Mouse (Mus musculus): Measurements from ENCODE around the gene Krtdap. TPM values are rescaled to one million over a fixed set of nuclear protein-coding genes. Genes with fewer than 3 reads are reported as not detected.
"Not testable (repeated sequence)": the region's sequence is repeated elsewhere in the genome, so short reads cannot be mapped to it uniquely, and the experiment has no call there.

Gene Krtdap
- polyA plus RNA-seq, 1 experiment = not detected

- TF ChIP-seq CEBPB (IDR thresholded peaks at IDR 0.05; ENCODE audit: low read depth) (no peak), MYOD1 (IDR thresholded peaks at IDR 0.05; ENCODE audit: control insufficient read depth, insufficient read length, low read depth) (no peak), CTCF (IDR thresholded peaks at IDR 0.05; ENCODE audit: control insufficient read depth, insufficient read depth, insufficient read length) (no peak), USF1 (IDR thresholded peaks at IDR 0.05; ENCODE audit: low read depth) (no peak), MAX (IDR thresholded peaks at IDR 0.05) (no peak), MYOG (IDR thresholded peaks at IDR 0.05; ENCODE audit: control insufficient read depth, extremely low read depth, insufficient read length) (no peak), FOSL1 (IDR thresholded peaks at IDR 0.05; ENCODE audit: insufficient read depth, low read length, poor library complexity, severe bottlenecking) (no peak)
- Histone ChIP-seq H3K4me3 (ENCODE audit: insufficient read depth, poor library complexity, severe bottlenecking) (no peak overlapping the region), H3K36me3 (ENCODE audit: control insufficient read depth, insufficient read depth) (no peaks in the 10 kb centered on the region), H3K27me3 (ENCODE audit: control insufficient read depth, insufficient read depth, insufficient read length) (no peaks in the 10 kb centered on the region), H3K79me3 (ENCODE audit: low read depth) (no peaks in the 10 kb centered on the region), H3ac (ENCODE audit: control insufficient read depth, insufficient read length, low read depth) (no peak overlapping the region), H3K79me2 (ENCODE audit: control insufficient read depth, insufficient read depth) (no peaks in the 10 kb centered on the region)
Observed at GRCm38 (mm10) chr7:30832261-30832660, 44.6 kb downstream of the Krtdap start.

GRCm38 (mm10) chr7:30832684-30833083, 45.0 kb downstream of the Krtdap start:
- H3K79me2 ChIP-seq (ENCODE audit: control insufficient read depth, insufficient read depth); H3K36me3 ChIP-seq (ENCODE audit: control insufficient read depth, insufficient read depth); H3ac ChIP-seq (ENCODE audit: control insufficient read depth, insufficient read length, low read depth); H3K4me3 ChIP-seq (ENCODE audit: insufficient read depth, poor library complexity, severe bottlenecking); H3K79me3 ChIP-seq (ENCODE audit: low read depth); H3K27me3 ChIP-seq (ENCODE audit: control insufficient read depth, insufficient read depth, insufficient read length): not testable (repeated sequence)

GRCm38 (mm10) chr7:30837277-30837676, 49.6 kb downstream of the Krtdap start:
- Histone ChIP-seq H3K79me2 (ENCODE audit: control insufficient read depth, insufficient read depth) (no peaks in the 10 kb centered on the region), H3K27me3 (ENCODE audit: control insufficient read depth, insufficient read depth, insufficient read length) (peaks cover 10% of the 10 kb centered on the region), H3K79me3 (ENCODE audit: low read depth) (no peaks in the 10 kb centered on the region), H3K36me3 (ENCODE audit: control insufficient read depth, insufficient read depth) (no peaks in the 10 kb centered on the region), H3ac (ENCODE audit: control insufficient read depth, insufficient read length, low read depth) (no peak overlapping the region), H3K4me3 (ENCODE audit: insufficient read depth, poor library complexity, severe bottlenecking) (no peak overlapping the region)
- TF ChIP-seq USF1 (IDR thresholded peaks at IDR 0.05; ENCODE audit: low read depth) (no peak), FOSL1 (IDR thresholded peaks at IDR 0.05; ENCODE audit: insufficient read depth, low read length, poor library complexity, severe bottlenecking) (no peak), MYOG (IDR thresholded peaks at IDR 0.05; ENCODE audit: control insufficient read depth, extremely low read depth, insufficient read length) (no peak), CTCF (IDR thresholded peaks at IDR 0.05; ENCODE audit: control insufficient read depth, insufficient read depth, insufficient read length) (no peak), MYOD1 (IDR thresholded peaks at IDR 0.05; ENCODE audit: control insufficient read depth, insufficient read length, low read depth) (no peak), CEBPB (IDR thresholded peaks at IDR 0.05; ENCODE audit: low read depth) (no peak), MAX (IDR thresholded peaks at IDR 0.05) (no peak)

GRCm38 (mm10) chr7:30840306-30840705, 52.6 kb downstream of the Krtdap start:
- no peaks in the 10 kb centered on the region for H3K36me3 ChIP-seq (ENCODE audit: control insufficient read depth, insufficient read depth)
- H3K27me3 ChIP-seq (ENCODE audit: control insufficient read depth, insufficient read depth, insufficient read length) = peaks cover 10% of the 10 kb centered on the region
- H3ac ChIP-seq (ENCODE audit: control insufficient read depth, insufficient read length, low read depth) = no peak overlapping the region
- no peaks in the 10 kb centered on the region for H3K79me3 ChIP-seq (ENCODE audit: low read depth)
- no peak overlapping the region for H3K4me3 ChIP-seq (ENCODE audit: insufficient read depth, poor library complexity, severe bottlenecking)
- H3K79me2 ChIP-seq (ENCODE audit: control insufficient read depth, insufficient read depth) = no peaks in the 10 kb centered on the region
- no peak for TF ChIP-seq CTCF (IDR thresholded peaks at IDR 0.05; ENCODE audit: control insufficient read depth, insufficient read depth, insufficient read length)
- no peak for TF ChIP-seq FOSL1 (IDR thresholded peaks at IDR 0.05; ENCODE audit: insufficient read depth, low read length, poor library complexity, severe bottlenecking)
- TF ChIP-seq MYOG (IDR thresholded peaks at IDR 0.05; ENCODE audit: control insufficient read depth, extremely low read depth, insufficient read length) = no peak
- TF ChIP-seq USF1 (IDR thresholded peaks at IDR 0.05; ENCODE audit: low read depth) = no peak
- no peak for TF ChIP-seq MAX (IDR thresholded peaks at IDR 0.05)
- TF ChIP-seq MYOD1 (IDR thresholded peaks at IDR 0.05; ENCODE audit: control insufficient read depth, insufficient read length, low read depth) = no peak
- no peak for TF ChIP-seq CEBPB (IDR thresholded peaks at IDR 0.05; ENCODE audit: low read depth)

Other genes with a start within 250 kb of the Krtdap start
- gene Hspb6, start 235.7 kb upstream of the Krtdap start, polyA plus RNA-seq (2012; fragmentation: generic; extraction: Trizol) = 66.8 TPM
- 8.7 TPM for gene Proser3, start 235.6 kb upstream of the Krtdap start, polyA plus RNA-seq (2012; fragmentation: generic; extraction: Trizol)
- gene Lin37, start 228.1 kb upstream of the Krtdap start, polyA plus RNA-seq (2012; fragmentation: generic; extraction: Trizol) = 38.4 TPM
- 63.6 TPM for gene U2af1l4, start 224.6 kb upstream of the Krtdap start, polyA plus RNA-seq (2012; fragmentation: generic; extraction: Trizol)
- 0.73 TPM for gene Gm49396, start 224.6 kb upstream of the Krtdap start, polyA plus RNA-seq (2012; fragmentation: generic; extraction: Trizol)
- 173 TPM for gene Psenen, start 224.3 kb upstream of the Krtdap start, polyA plus RNA-seq (2012; fragmentation: generic; extraction: Trizol)
- gene Igflr1, start 222.5 kb upstream of the Krtdap start, polyA plus RNA-seq (2012; fragmentation: generic; extraction: Trizol) = 0.56 TPM
- gene Kmt2b, start 199.2 kb upstream of the Krtdap start, polyA plus RNA-seq (2012; fragmentation: generic; extraction: Trizol) = 14.4 TPM
- 0.05 TPM for gene Zbtb32, start 189.0 kb upstream of the Krtdap start, polyA plus RNA-seq (2012; fragmentation: generic; extraction: Trizol)
- 0.53 TPM for gene Upk1a, start 175.0 kb upstream of the Krtdap start, polyA plus RNA-seq (2012; fragmentation: generic; extraction: Trizol)
- gene Cox6b1, start 161.7 kb upstream of the Krtdap start, polyA plus RNA-seq (2012; fragmentation: generic; extraction: Trizol) = 795 TPM
- not detected for gene Etv2, start 152.0 kb upstream of the Krtdap start, polyA plus RNA-seq (2012; fragmentation: generic; extraction: Trizol)
- 110 TPM for gene Rbm42, start 137.6 kb upstream of the Krtdap start, polyA plus RNA-seq (2012; fragmentation: generic; extraction: Trizol)
- 25.9 TPM for gene Haus5, start 122.9 kb upstream of the Krtdap start, polyA plus RNA-seq (2012; fragmentation: generic; extraction: Trizol)
- not detected for gene Pmis2, start 116.3 kb upstream of the Krtdap start, polyA plus RNA-seq (2012; fragmentation: generic; extraction: Trizol)
- not detected for gene 2200002J24Rik, start 89.0 kb upstream of the Krtdap start, polyA plus RNA-seq (2012; fragmentation: generic; extraction: Trizol)
- gene Atp4a, start 75.7 kb upstream of the Krtdap start, polyA plus RNA-seq (2012; fragmentation: generic; extraction: Trizol) = not detected
- gene Tmem147, start 58.4 kb upstream of the Krtdap start, polyA plus RNA-seq (2012; fragmentation: generic; extraction: Trizol) = 168 TPM
- not detected for gene Gapdhs, start 44.2 kb upstream of the Krtdap start, polyA plus RNA-seq (2012; fragmentation: generic; extraction: Trizol)
- gene Sbsn, start 36.4 kb upstream of the Krtdap start, polyA plus RNA-seq (2012; fragmentation: generic; extraction: Trizol) = 3.6 TPM
- not detected for gene Dmkn, start 24.1 kb upstream of the Krtdap start, polyA plus RNA-seq (2012; fragmentation: generic; extraction: Trizol)
- not detected for gene Ffar2, start 35.9 kb downstream of the Krtdap start, polyA plus RNA-seq (2012; fragmentation: generic; extraction: Trizol)
- not detected for gene Ffar3, start 68.3 kb downstream of the Krtdap start, polyA plus RNA-seq (2012; fragmentation: generic; extraction: Trizol)
- not detected for gene Ffar1, start 73.7 kb downstream of the Krtdap start, polyA plus RNA-seq (2012; fragmentation: generic; extraction: Trizol)
- gene Cd22, start 92.4 kb downstream of the Krtdap start, polyA plus RNA-seq (2012; fragmentation: generic; extraction: Trizol) = 0.01 TPM
- 0.05 TPM for gene Mag, start 127.0 kb downstream of the Krtdap start, polyA plus RNA-seq (2012; fragmentation: generic; extraction: Trizol)
- not detected for gene Hamp2, start 136.8 kb downstream of the Krtdap start, polyA plus RNA-seq (2012; fragmentation: generic; extraction: Trizol)
- not detected for gene Hamp, start 156.1 kb downstream of the Krtdap start, polyA plus RNA-seq (2012; fragmentation: generic; extraction: Trizol)
- gene Usf2, start 168.9 kb downstream of the Krtdap start, polyA plus RNA-seq (2012; fragmentation: generic; extraction: Trizol) = 86.1 TPM
- 0.04 TPM for gene Lsr, start 185.6 kb downstream of the Krtdap start, polyA plus RNA-seq (2012; fragmentation: generic; extraction: Trizol)
- not detected for gene Fam187b, start 185.9 kb downstream of the Krtdap start, polyA plus RNA-seq (2012; fragmentation: generic; extraction: Trizol)

Measured in C2C12 (cell line).